23 mouse cellular contexts compared by ENCODE assay signal in the genomic region with DNA sequence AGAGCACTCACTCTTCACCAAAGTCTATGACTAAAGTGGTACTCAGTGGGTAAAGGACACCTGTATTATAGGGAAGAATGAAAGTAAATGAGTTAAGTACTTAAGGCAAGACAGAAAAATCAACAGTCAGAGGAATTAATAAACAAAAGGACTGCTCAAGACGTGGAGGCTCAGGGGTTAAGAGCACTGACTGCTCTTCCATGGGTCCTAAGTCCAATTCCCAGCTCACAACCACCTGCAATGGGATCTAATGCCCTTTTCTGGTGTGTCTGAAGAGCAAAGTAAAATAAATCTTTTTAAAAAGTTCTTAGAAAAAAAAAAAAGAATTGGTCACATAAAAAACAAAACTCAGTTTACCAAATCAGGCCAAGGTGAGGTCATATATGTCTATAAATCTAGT. TPM values are rescaled to one million over a fixed set of nuclear protein-coding genes. Genes with fewer than 3 reads are reported as not detected.
DNase-seq lines count a peak whose midpoint lies in the region; ATAC-seq and TF ChIP-seq lines count a peak whose summit lies in the region.
"Had no signal": no experiment of that assay in that cellular context is flagged by ENCODE, and none has a peak within 500 bp of the region (broad histone marks: within the 10 kb centered on the region; RNA-seq: fewer than 3 reads in every experiment).

No protein-coding gene starts in this region.

- no peaks in the 10 kb centered on the region for H3K36me3 ChIP-seq in intestine, embryonic 14.5 days (ENCODE audit: control insufficient read depth, insufficient read depth, low read length)
- H3K36me3 ChIP-seq in intestine, embryonic 16.5 days (ENCODE audit: control insufficient read depth, insufficient read depth, low read length): no peaks in the 10 kb centered on the region
- H3K36me3 ChIP-seq in liver, adult 2 months (ENCODE audit: control insufficient read depth, insufficient read depth, low read length): no peaks in the 10 kb centered on the region
- no peaks in the 10 kb centered on the region for H3K36me3 ChIP-seq in liver, embryonic 11.5 days (ENCODE audit: control insufficient read depth, insufficient read depth, low read length)
- H3K36me3 ChIP-seq: embryonic facial prominence, embryonic 10.5 days; embryonic facial prominence, embryonic 12.5 days; forebrain, embryonic 15.5 days had no signal

- H3K4me1 ChIP-seq in intestine, embryonic 14.5 days (replicated peaks; ENCODE audit: control insufficient read depth, insufficient read depth, low read length): no peaks in the 10 kb centered on the region
- peaks cover 3% of the 10 kb centered on the region; the same call in 1 of the 2 replicates for H3K4me1 ChIP-seq in intestine, embryonic 16.5 days (ENCODE audit: control insufficient read depth, insufficient read depth, low read length)
- H3K4me1 ChIP-seq in liver, adult 2 months (ENCODE audit: control insufficient read depth, insufficient read depth, low read length): peaks cover 6% of the 10 kb centered on the region; the same call in 1 of the 2 replicates
- no peaks in the 10 kb centered on the region for H3K4me1 ChIP-seq in liver, embryonic 11.5 days (replicated peaks; ENCODE audit: control insufficient read depth, insufficient read depth, low read length)
- H3K4me1 ChIP-seq: embryonic facial prominence, embryonic 12.5 days; forebrain, embryonic 15.5 days had no signal

- peaks cover 25% of the 10 kb centered on the region; the same call in 1 of the 2 replicates for H3K79me2 ChIP-seq in liver, adult 2 months (ENCODE audit: control insufficient read depth, insufficient read depth, low read length)

- H3K27me3 ChIP-seq in intestine, embryonic 14.5 days (replicated peaks; ENCODE audit: control insufficient read depth, insufficient read depth, low read length): no peaks in the 10 kb centered on the region
- H3K27me3 ChIP-seq in intestine, embryonic 16.5 days (replicated peaks; ENCODE audit: control insufficient read depth, insufficient read depth, low read length): no peaks in the 10 kb centered on the region
- H3K27me3 ChIP-seq in liver, adult 2 months (ENCODE audit: control insufficient read depth, insufficient read depth, low read length): no peaks in the 10 kb centered on the region
- H3K27me3 ChIP-seq in liver, embryonic 11.5 days (replicated peaks; ENCODE audit: control insufficient read depth, insufficient read depth, low read length): no peaks in the 10 kb centered on the region
- H3K27me3 ChIP-seq: CH12.LX; embryonic facial prominence, embryonic 12.5 days; forebrain, embryonic 13.5 days; forebrain, embryonic 15.5 days; Patski had no signal

- no peak overlapping the region for H3K27ac ChIP-seq in intestine, embryonic 14.5 days (ENCODE audit: low read depth)
- H3K27ac ChIP-seq in intestine, embryonic 16.5 days (ENCODE audit: low read length): no peak overlapping the region
- H3K27ac ChIP-seq in liver, adult 2 months (replicated peaks; ENCODE audit: insufficient read depth, low read depth, low read length): no peak overlapping the region
- no peak overlapping the region for H3K27ac ChIP-seq in liver, embryonic 11.5 days (ENCODE audit: low read depth, low read length)
- H3K27ac ChIP-seq: embryonic facial prominence, embryonic 10.5 days; embryonic facial prominence, embryonic 12.5 days; forebrain, embryonic 13.5 days; forebrain, embryonic 15.5 days had no signal

- no peak overlapping the region for H3K4me2 ChIP-seq in intestine, embryonic 14.5 days (ENCODE audit: low read length)
- H3K4me2 ChIP-seq in intestine, embryonic 16.5 days (ENCODE audit: low read depth, low read length): no peak overlapping the region
- no peak overlapping the region for H3K4me2 ChIP-seq in liver, embryonic 11.5 days
- H3K4me2 ChIP-seq: embryonic facial prominence, embryonic 12.5 days; forebrain, embryonic 13.5 days; forebrain, embryonic 15.5 days had no signal

- WGBS in intestine, embryonic 14.5 days: 18% methylated on average over 1 of the region's 1 CpGs
- 17% methylated on average over 1 of the region's 1 CpGs for WGBS in intestine, embryonic 16.5 days
- 20% methylated on average over 1 of the region's 1 CpGs for WGBS in liver, adult 2 months
- WGBS in liver, embryonic 11.5 days: 53% methylated on average over 1 of the region's 1 CpGs

- no peak overlapping the region for H3K4me3 ChIP-seq in intestine, embryonic 14.5 days (ENCODE audit: low read depth, low read length)
- no peak overlapping the region for H3K4me3 ChIP-seq in intestine, embryonic 16.5 days (ENCODE audit: low read length)
- H3K4me3 ChIP-seq in liver, adult 2 months (ENCODE audit: insufficient read depth, low read depth, low read length): no peak overlapping the region
- H3K4me3 ChIP-seq in liver, embryonic 11.5 days (ENCODE audit: low read depth, low read length): no peak overlapping the region
- H3K4me3 ChIP-seq: embryonic facial prominence, embryonic 10.5 days; embryonic facial prominence, embryonic 12.5 days; forebrain, embryonic 13.5 days; forebrain, embryonic 15.5 days had no signal

- no peak overlapping the region for H3K9ac ChIP-seq in intestine, embryonic 14.5 days (ENCODE audit: low read length)
- H3K9ac ChIP-seq in intestine, embryonic 16.5 days (ENCODE audit: low read depth, low read length): no peak overlapping the region
- H3K9ac ChIP-seq in liver, adult 2 months (ENCODE audit: low read depth, low read length): no peak overlapping the region
- no peak overlapping the region for H3K9ac ChIP-seq in liver, embryonic 11.5 days (ENCODE audit: low read depth, low read length)
- H3K9ac ChIP-seq: embryonic facial prominence, embryonic 12.5 days; forebrain, embryonic 13.5 days; forebrain, embryonic 15.5 days had no signal

- peak; percentile 34 for DNase-seq in intestine, embryonic 14.5 days (ENCODE audit: low spot score)
- peak; percentile 57 for DNase-seq in liver, adult 2 months (ENCODE audit: extremely low read depth, low read depth, low spot score)
- no peak for DNase-seq in liver, embryonic 11.5 days (ENCODE audit: low spot score)
- DNase-seq in yolk sac, embryonic 10.5 days (ENCODE audit: low spot score): no peak
- DNase-seq: adrenal gland, adult 8-10 months; adrenal gland, postnatal 14 days; adrenal gland, postnatal 36 days; B cell, adult 2 months; cerebellum, adult 11-12 months; cerebellum, adult 2 months; cerebellum, adult 9-10 months; cerebellum, postnatal 10 days; cerebellum, postnatal 25 days had no signal

- no peaks in the 10 kb centered on the region for H3K9me3 ChIP-seq in intestine, embryonic 14.5 days (ENCODE audit: control insufficient read depth, low read length)
- no peaks in the 10 kb centered on the region for H3K9me3 ChIP-seq in intestine, embryonic 16.5 days (ENCODE audit: control insufficient read depth, low read length)
- no peaks in the 10 kb centered on the region for H3K9me3 ChIP-seq in liver, embryonic 11.5 days (ENCODE audit: control insufficient read depth, low read length)
- H3K9me3 ChIP-seq: embryonic facial prominence, embryonic 10.5 days; embryonic facial prominence, embryonic 12.5 days; forebrain, embryonic 13.5 days; forebrain, embryonic 15.5 days; G1E had no signal

- no peak for TF ChIP-seq POLR2A in liver, adult 2 months (IDR thresholded peaks at IDR 0.05; ENCODE audit: extremely low read depth, insufficient read depth, low read length)

- ATAC-seq in intestine, embryonic 14.5 days (replicated peaks; ENCODE audit: low FRiP score, low TSS enrichment, low read depth): no peak
- ATAC-seq in intestine, embryonic 16.5 days: no peak
- no peak for ATAC-seq in liver, embryonic 11.5 days (replicated peaks; ENCODE audit: low FRiP score)
- ATAC-seq: activated CD4-positive, CD25-positive, alpha-beta regulatory T cell, adult 4 months; CD4-positive, CD25-positive, alpha-beta regulatory T cell, adult 4 months; forebrain, embryonic 13.5 days; forebrain, embryonic 15.5 days; Patski had no signal

- no peak for TF ChIP-seq CTCF in liver, adult 2 months (IDR thresholded peaks at IDR 0.05; ENCODE audit: low read depth, low read length)

RNA-seq across cellular contexts. Expression of gene Hdlbp, which starts 20.3 kb away (rescaled TPM):
- polyA plus RNA-seq in intestine, embryonic 14.5 days (2014; fragmentation: Nextera tagmentation; extraction: Ambion mirVana): 124 and 142 TPM in 2 replicates
- polyA plus RNA-seq in intestine, embryonic 16.5 days (2015; fragmentation: Nextera tagmentation; extraction: Ambion mirVana): 146 and 159 TPM in 2 replicates
- 169 and 179 TPM in 2 replicates for total RNA-seq in liver, adult 2 months (2014; rRNA removed)
- 103 and 119 TPM in 2 replicates for polyA plus RNA-seq in liver, adult 2 months (2012; rRNA removed)
- polyA plus RNA-seq in liver, embryonic 11.5 days (2014; fragmentation: Nextera tagmentation; extraction: Ambion mirVana): 106 and 113 TPM in 2 replicates

RNA-seq across cellular contexts. Expression of gene Farp2, which starts 53.5 kb away (rescaled TPM):
- polyA plus RNA-seq in intestine, embryonic 14.5 days (2014; fragmentation: Nextera tagmentation; extraction: Ambion mirVana): 6.6 and 7.2 TPM in 2 replicates
- polyA plus RNA-seq in intestine, embryonic 16.5 days (2015; fragmentation: Nextera tagmentation; extraction: Ambion mirVana): 5.1 and 6.7 TPM in 2 replicates
- 10.5 and 16.4 TPM in 2 replicates for total RNA-seq in liver, adult 2 months (2014; rRNA removed)
- polyA plus RNA-seq in liver, adult 2 months (2012; rRNA removed): 9.2 and 10.5 TPM in 2 replicates
- 2.3 and 2.7 TPM in 2 replicates for polyA plus RNA-seq in liver, embryonic 11.5 days (2014; fragmentation: Nextera tagmentation; extraction: Ambion mirVana)

Comparison
In these comparisons a context has a peak if more than half of its experiments do, and no peak if none do; other contexts are left out.
1. DNase-seq: peak in intestine, embryonic 14.5 days (single experiment) and liver, adult 2 months (single experiment); none in liver, embryonic 11.5 days (single experiment) and yolk sac, embryonic 10.5 days (single experiment).